In the genomic region with DNA sequence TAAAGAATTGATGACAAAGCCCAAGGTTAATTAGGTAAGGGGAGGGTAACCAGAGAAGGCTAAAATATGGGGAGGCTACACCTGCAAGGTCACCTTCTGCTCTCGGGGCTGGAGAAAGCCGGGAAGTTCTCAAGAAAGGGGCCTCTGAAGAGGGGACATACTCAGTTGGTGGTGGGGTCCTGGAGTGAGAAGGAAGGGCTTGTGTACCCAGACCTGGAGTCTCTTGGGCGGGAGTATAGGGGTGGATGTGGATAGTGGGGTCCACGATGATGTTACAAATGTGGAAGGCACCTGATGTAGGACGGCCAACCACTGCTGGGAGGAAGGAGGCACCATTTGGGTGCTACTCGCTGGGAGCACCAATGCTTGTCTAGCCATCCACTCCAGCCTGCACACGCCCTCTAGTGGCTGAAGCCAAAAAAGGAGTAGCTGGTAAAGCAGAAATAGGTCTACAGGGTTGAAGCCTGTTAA, we compare ENCODE assay signal across 8 mouse cellular contexts. TPM values are rescaled to one million over a fixed set of nuclear protein-coding genes. Genes with fewer than 3 reads are reported as not detected.
DNase-seq lines count a peak whose midpoint lies in the region; ATAC-seq and TF ChIP-seq lines count a peak whose summit lies in the region.

No protein-coding gene starts in this region.

- no peaks in the 10 kb centered on the region for H3K4me1 ChIP-seq in MEL (ENCODE audit: control insufficient read depth in 1 of 2, insufficient read depth in 2 of 2, low read length in 2 of 2)
- H3K4me1 ChIP-seq in forebrain, embryonic 14.5 days (ENCODE audit: control insufficient read depth, insufficient read depth, low read length), result peaks cover 15% of the 10 kb centered on the region
- peaks cover 5% of the 10 kb centered on the region; the same call in 1 of the 2 replicates for H3K4me1 ChIP-seq in heart, postnatal 0 days (ENCODE audit: control insufficient read depth, insufficient read depth)
- H3K4me1 ChIP-seq in liver, embryonic 14.5 days (replicated peaks; ENCODE audit: control insufficient read depth in 2 of 2, insufficient read depth in 2 of 2, low read length in 1 of 2), result no peaks in the 10 kb centered on the region
- no peaks in the 10 kb centered on the region for H3K4me1 ChIP-seq in neural tube, embryonic 14.5 days (ENCODE audit: control insufficient read depth, insufficient read depth, low read length)

- no peak for TF ChIP-seq POLR2A in MEL (IDR thresholded peaks at IDR 0.05; ENCODE audit: control insufficient read depth in 1 of 2, insufficient read depth in 1 of 2, low read depth in 1 of 2, low read length in 2 of 2, poor library complexity in 1 of 2)

- H3K4me3 ChIP-seq in MEL (ENCODE audit: control insufficient read depth in 1 of 2, insufficient read depth in 1 of 2, low read depth in 2 of 2, low read length in 2 of 2), result no peak overlapping the region
- no peak overlapping the region for H3K4me3 ChIP-seq in forebrain, embryonic 14.5 days (ENCODE audit: low read depth, low read length)
- no peak overlapping the region for H3K4me3 ChIP-seq in heart, postnatal 0 days (ENCODE audit: low read depth, low read length)
- no peak overlapping the region for H3K4me3 ChIP-seq in liver, embryonic 14.5 days (ENCODE audit: insufficient read depth in 1 of 2, low read depth in 2 of 2, low read length in 2 of 2)
- H3K4me3 ChIP-seq in neural tube, embryonic 14.5 days (ENCODE audit: low read depth, low read length), result no peak overlapping the region

- peak; percentile 70 for TF ChIP-seq RAD21 in MEL (IDR thresholded peaks at IDR 0.05; ENCODE audit: low read depth, low read length)

- peak; percentile 75 for DNase-seq in MEL (ENCODE audit: low read depth, low spot score)
- DNase-seq in forebrain, embryonic 14.5 days (ENCODE audit: low spot score), result peak; percentile 87
- DNase-seq in heart, postnatal 0 days (ENCODE audit: low spot score), result peak; percentile 76
- peak; percentile 76 to 77 for DNase-seq in kidney, postnatal 25 days
- DNase-seq in liver, embryonic 14.5 days (ENCODE audit: low read depth in 3 of 3, low spot score in 3 of 3), result peak in 1 of 3 experiments; percentile 19
- DNase-seq in testis, postnatal 14 days (ENCODE audit: low spot score), result peak; percentile 71

- no peaks in the 10 kb centered on the region for H3K9me3 ChIP-seq in MEL (replicated peaks; ENCODE audit: insufficient read depth, low read length)
- H3K9me3 ChIP-seq in forebrain, embryonic 14.5 days (replicated peaks; ENCODE audit: control insufficient read depth, low read length), result no peaks in the 10 kb centered on the region
- H3K9me3 ChIP-seq in heart, postnatal 0 days (replicated peaks; ENCODE audit: control insufficient read depth, low read length), result no peaks in the 10 kb centered on the region
- H3K9me3 ChIP-seq in liver, embryonic 14.5 days (ENCODE audit: control insufficient read depth, low read length), result no peaks in the 10 kb centered on the region
- no peaks in the 10 kb centered on the region for H3K9me3 ChIP-seq in neural tube, embryonic 14.5 days (ENCODE audit: control insufficient read depth, low read length)

- WGBS in forebrain, embryonic 14.5 days, result 13% methylated on average over 7 of the region's 7 CpGs
- 18% methylated on average over 7 of the region's 7 CpGs for WGBS in heart, postnatal 0 days
- WGBS in liver, embryonic 14.5 days (ENCODE audit: insufficient replicate concordance), result 17% methylated on average over 7 of the region's 7 CpGs
- WGBS in neural tube, embryonic 14.5 days, result 22% methylated on average over 7 of the region's 7 CpGs

- peak overlapping the region; percentile 34; the same call in 1 of the 2 replicates for H3K4me2 ChIP-seq in forebrain, embryonic 14.5 days (ENCODE audit: low read length)
- H3K4me2 ChIP-seq in heart, postnatal 0 days (ENCODE audit: low read depth, low read length), result peak overlapping the region; percentile 30; the same call in 1 of the 2 replicates
- H3K4me2 ChIP-seq in liver, embryonic 14.5 days (ENCODE audit: low read depth), result no peak overlapping the region
- no peak overlapping the region for H3K4me2 ChIP-seq in neural tube, embryonic 14.5 days (ENCODE audit: low read depth, low read length)

- no peaks in the 10 kb centered on the region for H3K79me2 ChIP-seq in MEL (ENCODE audit: control insufficient read depth, insufficient read depth, low read length, poor library complexity)

- no peak overlapping the region for H3K9ac ChIP-seq in MEL (ENCODE audit: control insufficient read depth, low read depth, low read length, poor library complexity, severe bottlenecking)
- no peak overlapping the region for H3K9ac ChIP-seq in forebrain, embryonic 14.5 days (ENCODE audit: low read length)
- H3K9ac ChIP-seq in heart, postnatal 0 days (replicated peaks; ENCODE audit: low read depth, low read length), result no peak overlapping the region
- no peak overlapping the region for H3K9ac ChIP-seq in liver, embryonic 14.5 days (replicated peaks)
- no peak overlapping the region for H3K9ac ChIP-seq in neural tube, embryonic 14.5 days (replicated peaks; ENCODE audit: low read depth, low read length)

- peak; percentile 85 to 89 (median 87) for TF ChIP-seq CTCF in MEL (IDR thresholded peaks at IDR 0.05 in 2 of 3, conservative IDR thresholded peaks at IDR 0.05 in 1 of 3; ENCODE audit: control insufficient read depth in 1 of 3, insufficient read depth in 1 of 3, low read depth in 2 of 3, low read length in 3 of 3, poor library complexity in 1 of 3, severe bottlenecking in 1 of 3)
- peak; percentile 96 for TF ChIP-seq CTCF in heart, postnatal 0 days (IDR thresholded peaks at IDR 0.05; ENCODE audit: low read depth)
- TF ChIP-seq CTCF in liver, embryonic 14.5 days (IDR thresholded peaks at IDR 0.05; ENCODE audit: low read depth), result peak; percentile 87

- H3K27me3 ChIP-seq in MEL (ENCODE audit: control insufficient read depth in 1 of 2, insufficient read depth in 2 of 2, low read length in 2 of 2), result peaks cover 3 to 4% of the 10 kb centered on the region in 2 experiments; a peak in 3 of 4 replicates
- no peaks in the 10 kb centered on the region for H3K27me3 ChIP-seq in forebrain, embryonic 14.5 days (replicated peaks; ENCODE audit: control insufficient read depth, insufficient read depth, low read length)
- H3K27me3 ChIP-seq in heart, postnatal 0 days (ENCODE audit: control insufficient read depth, insufficient read depth, low read length), result no peaks in the 10 kb centered on the region
- H3K27me3 ChIP-seq in liver, embryonic 14.5 days (ENCODE audit: control insufficient read depth, insufficient read depth, low read length), result no peaks in the 10 kb centered on the region
- no peaks in the 10 kb centered on the region for H3K27me3 ChIP-seq in neural tube, embryonic 14.5 days (ENCODE audit: control insufficient read depth, insufficient read depth, low read length)

- H3K27ac ChIP-seq in MEL (ENCODE audit: control insufficient read depth, low read depth, low read length), result no peak overlapping the region
- H3K27ac ChIP-seq in forebrain, embryonic 14.5 days (ENCODE audit: low read depth, low read length), result peak overlapping the region; percentile 71; the same call in 1 of the 2 replicates
- H3K27ac ChIP-seq in heart, postnatal 0 days (ENCODE audit: low read depth), result 0 out of 2 replicates have a peak overlapping the region, but pooled peaks have one; percentile 25
- H3K27ac ChIP-seq in liver, embryonic 14.5 days, result no peak overlapping the region
- no peak overlapping the region for H3K27ac ChIP-seq in neural tube, embryonic 14.5 days (ENCODE audit: low read depth, low read length)

- H3K36me3 ChIP-seq in MEL (ENCODE audit: control insufficient read depth in 1 of 2, insufficient read depth in 2 of 2, low read length in 2 of 2), result no peaks in the 10 kb centered on the region
- H3K36me3 ChIP-seq in forebrain, embryonic 14.5 days (ENCODE audit: control insufficient read depth, insufficient read depth, low read length), result no peaks in the 10 kb centered on the region
- no peaks in the 10 kb centered on the region for H3K36me3 ChIP-seq in heart, postnatal 0 days (replicated peaks; ENCODE audit: control insufficient read depth, insufficient read depth, low read length)
- H3K36me3 ChIP-seq in liver, embryonic 14.5 days (replicated peaks; ENCODE audit: control insufficient read depth, insufficient read depth, low read depth), result no peaks in the 10 kb centered on the region
- no peaks in the 10 kb centered on the region for H3K36me3 ChIP-seq in neural tube, embryonic 14.5 days (ENCODE audit: control insufficient read depth, insufficient read depth, low read length)

- no peak for TF ChIP-seq EP300 in MEL (IDR thresholded peaks at IDR 0.05; ENCODE audit: low read depth in 1 of 2, low read length in 2 of 2)
- TF ChIP-seq EP300 in heart, postnatal 0 days (IDR thresholded peaks at IDR 0.05; ENCODE audit: low read depth), result no peak
- TF ChIP-seq EP300 in liver, embryonic 14.5 days (IDR thresholded peaks at IDR 0.05; ENCODE audit: low read depth), result no peak

- ATAC-seq in cerebellum, adult (ENCODE audit: insufficient number of reproducible peaks, low FRiP score, low TSS enrichment), result peak; percentile 79
- ATAC-seq in forebrain, embryonic 14.5 days, result peak; percentile 85
- ATAC-seq in heart, postnatal 0 days (ENCODE audit: insufficient read depth, low read depth), result peak; percentile 74
- ATAC-seq in liver, embryonic 14.5 days (ENCODE audit: insufficient read depth), result no peak
- peak; percentile 88 for ATAC-seq in neural tube, embryonic 14.5 days (ENCODE audit: low read depth)

RNA-seq across cellular contexts. Expression of a gene that starts 5.9 kb away (rescaled TPM):
- not detected in 2 replicates for total RNA-seq in MEL (2012; rRNA removed)
- not detected for polyA plus RNA-seq in MEL (2012; ENCODE audit: insufficient read depth in 1 of 2, insufficient read length in 2 of 2, low read depth in 1 of 2, low replicate concordance in 2 of 2, missing spikeins in 1 of 2)
- polyA plus RNA-seq in forebrain, embryonic 14.5 days (2014; fragmentation: Nextera tagmentation; extraction: Ambion mirVana), result not detected in 2 replicates
- not detected in 2 replicates for total RNA-seq in heart, postnatal 0 days (2014; rRNA removed; ENCODE audit: low replicate concordance)
- polyA plus RNA-seq in heart, postnatal 0 days (2015; fragmentation: Nextera tagmentation; extraction: Ambion mirVana), result not detected in 2 replicates
- not detected in 2 replicates for polyA plus RNA-seq in liver, embryonic 14.5 days (2012; rRNA removed)
- not detected in 2 replicates for polyA plus RNA-seq in liver, embryonic 14.5 days (2014; fragmentation: Nextera tagmentation; extraction: Ambion mirVana)
- not detected in 2 replicates for polyA plus RNA-seq in neural tube, embryonic 14.5 days (2014; fragmentation: Nextera tagmentation; extraction: Ambion mirVana)

RNA-seq across cellular contexts. Expression of a gene that starts 34.4 kb away (rescaled TPM):
- total RNA-seq in MEL (2012; rRNA removed), result 0.33 and 0.35 TPM in 2 replicates
- under 1 TPM in 1 of 2 experiments, not detected in 1; 0.35 TPM for polyA plus RNA-seq in MEL (2012; ENCODE audit: insufficient read depth in 1 of 2, insufficient read length in 2 of 2, low read depth in 1 of 2, low replicate concordance in 2 of 2, missing spikeins in 1 of 2)
- polyA plus RNA-seq in forebrain, embryonic 14.5 days (2014; fragmentation: Nextera tagmentation; extraction: Ambion mirVana), result 21.0 and 22.9 TPM in 2 replicates
- 0.27 TPM in 1 of 2 replicates, not detected in the other for total RNA-seq in heart, postnatal 0 days (2014; rRNA removed; ENCODE audit: low replicate concordance)
- 0.14 and 0.18 TPM in 2 replicates for polyA plus RNA-seq in heart, postnatal 0 days (2015; fragmentation: Nextera tagmentation; extraction: Ambion mirVana)
- polyA plus RNA-seq in liver, embryonic 14.5 days (2012; rRNA removed), result 0.10 and 0.15 TPM in 2 replicates
- 0.17 and 0.19 TPM in 2 replicates for polyA plus RNA-seq in liver, embryonic 14.5 days (2014; fragmentation: Nextera tagmentation; extraction: Ambion mirVana)
- 29.8 and 34.3 TPM in 2 replicates for polyA plus RNA-seq in neural tube, embryonic 14.5 days (2014; fragmentation: Nextera tagmentation; extraction: Ambion mirVana)

RNA-seq across cellular contexts. Expression of a gene that starts 34.4 kb away (rescaled TPM):
- 20.0 and 23.8 TPM in 2 replicates for total RNA-seq in MEL (2012; rRNA removed)
- polyA plus RNA-seq in MEL (2012; ENCODE audit: insufficient read depth in 1 of 2, insufficient read length in 2 of 2, low read depth in 1 of 2, low replicate concordance in 2 of 2, missing spikeins in 1 of 2), result 10 to 100 TPM in 1 of 2 experiments, not detected in 1; 15.8 TPM
- polyA plus RNA-seq in forebrain, embryonic 14.5 days (2014; fragmentation: Nextera tagmentation; extraction: Ambion mirVana), result 21.9 and 23.9 TPM in 2 replicates
- 7.9 and 8.6 TPM in 2 replicates for total RNA-seq in heart, postnatal 0 days (2014; rRNA removed; ENCODE audit: low replicate concordance)
- 8.4 and 9.2 TPM in 2 replicates for polyA plus RNA-seq in heart, postnatal 0 days (2015; fragmentation: Nextera tagmentation; extraction: Ambion mirVana)
- 3.4 and 6.0 TPM in 2 replicates for polyA plus RNA-seq in liver, embryonic 14.5 days (2012; rRNA removed)
- 7.2 and 7.7 TPM in 2 replicates for polyA plus RNA-seq in liver, embryonic 14.5 days (2014; fragmentation: Nextera tagmentation; extraction: Ambion mirVana)
- polyA plus RNA-seq in neural tube, embryonic 14.5 days (2014; fragmentation: Nextera tagmentation; extraction: Ambion mirVana), result 16.2 and 18.2 TPM in 2 replicates

RNA-seq across cellular contexts. Expression of a gene that starts 46.1 kb away (rescaled TPM):
- total RNA-seq in MEL (2012; rRNA removed), result 0.16 and 0.23 TPM in 2 replicates
- polyA plus RNA-seq in MEL (2012; ENCODE audit: insufficient read depth in 1 of 2, insufficient read length in 2 of 2, low read depth in 1 of 2, low replicate concordance in 2 of 2, missing spikeins in 1 of 2), result under 1 TPM in 1 of 2 experiments, not detected in 1; 0.29 TPM
- polyA plus RNA-seq in forebrain, embryonic 14.5 days (2014; fragmentation: Nextera tagmentation; extraction: Ambion mirVana), result 0.51 and 0.77 TPM in 2 replicates
- not detected in 2 replicates for total RNA-seq in heart, postnatal 0 days (2014; rRNA removed; ENCODE audit: low replicate concordance)
- 0.10 and 0.30 TPM in 2 replicates for polyA plus RNA-seq in heart, postnatal 0 days (2015; fragmentation: Nextera tagmentation; extraction: Ambion mirVana)
- 0.06 and 0.09 TPM in 2 replicates for polyA plus RNA-seq in liver, embryonic 14.5 days (2012; rRNA removed)
- 0.19 and 0.29 TPM in 2 replicates for polyA plus RNA-seq in liver, embryonic 14.5 days (2014; fragmentation: Nextera tagmentation; extraction: Ambion mirVana)
- polyA plus RNA-seq in neural tube, embryonic 14.5 days (2014; fragmentation: Nextera tagmentation; extraction: Ambion mirVana), result 0.48 and 1.0 TPM in 2 replicates

RNA-seq across cellular contexts. Expression of a gene that starts 46.2 kb away (rescaled TPM):
- total RNA-seq in MEL (2012; rRNA removed), result 10.6 and 13.6 TPM in 2 replicates
- 10 to 100 TPM in 1 of 2 experiments, not detected in 1; 10.5 TPM for polyA plus RNA-seq in MEL (2012; ENCODE audit: insufficient read depth in 1 of 2, insufficient read length in 2 of 2, low read depth in 1 of 2, low replicate concordance in 2 of 2, missing spikeins in 1 of 2)
- polyA plus RNA-seq in forebrain, embryonic 14.5 days (2014; fragmentation: Nextera tagmentation; extraction: Ambion mirVana), result 26.1 and 29.2 TPM in 2 replicates
- 2.9 and 8.8 TPM in 2 replicates for total RNA-seq in heart, postnatal 0 days (2014; rRNA removed; ENCODE audit: low replicate concordance)
- 7.2 and 8.8 TPM in 2 replicates for polyA plus RNA-seq in heart, postnatal 0 days (2015; fragmentation: Nextera tagmentation; extraction: Ambion mirVana)
- polyA plus RNA-seq in liver, embryonic 14.5 days (2012; rRNA removed), result 2.3 and 3.9 TPM in 2 replicates
- polyA plus RNA-seq in liver, embryonic 14.5 days (2014; fragmentation: Nextera tagmentation; extraction: Ambion mirVana), result 8.6 and 9.1 TPM in 2 replicates
- polyA plus RNA-seq in neural tube, embryonic 14.5 days (2014; fragmentation: Nextera tagmentation; extraction: Ambion mirVana), result 17.1 and 19.1 TPM in 2 replicates

Comparison
In these comparisons a context has a peak if more than half of its experiments do, and no peak if none do; other contexts are left out.
1. H3K27ac ChIP-seq: peak in forebrain, embryonic 14.5 days (single experiment) and heart, postnatal 0 days (single experiment); none in MEL (single experiment), liver, embryonic 14.5 days (single experiment) and neural tube, embryonic 14.5 days (single experiment).
2. H3K4me2 ChIP-seq: peak in forebrain, embryonic 14.5 days (single experiment) and heart, postnatal 0 days (single experiment); none in liver, embryonic 14.5 days (single experiment) and neural tube, embryonic 14.5 days (single experiment).
3. RNA of a gene that starts 34.4 kb away (polyA plus RNA-seq): 29.8 to 34.3 TPM in neural tube, embryonic 14.5 days and 21.0 to 22.9 TPM in forebrain, embryonic 14.5 days; 0.35 TPM in MEL, 0.10 to 0.19 TPM in liver, embryonic 14.5 days and 0.14 to 0.18 TPM in heart, postnatal 0 days; every median in the first group is over 10 times any median in the second.
4. Peak in every context shown above with its lines, with median percentiles within 50 percentile points of each other: CTCF ChIP-seq.